Mouse (Mus musculus) bone marrow macrophage, adult 2 months (primary cell): ENCODE results near the gene Kirrel2.

ENCODE experiments used
- CTCF ChIP-seq: IDR thresholded peaks from 2 replicates; pipeline ENCODE4 v1.5.1; 2012; ENCODE audit warnings: low read depth, mild to moderate bottlenecking, low read length, moderate library complexity
- POLR2A ChIP-seq: IDR thresholded peaks from 2 replicates; pipeline ENCODE4 v1.6.1; 2012; ENCODE audit warnings: mild to moderate bottlenecking, low read depth, low read length, borderline replicate concordance

- TF ChIP-seq CTCF (no peak), POLR2A (no peak)
Measured at GRCm38 (mm10) chr7:30413596-30413995, 43.9 kb downstream of the Kirrel2 start, which contains the start of gene Tyrobp.
